Comparison of ENCODE assay signal across 27 mouse cellular contexts in the genomic region with DNA sequence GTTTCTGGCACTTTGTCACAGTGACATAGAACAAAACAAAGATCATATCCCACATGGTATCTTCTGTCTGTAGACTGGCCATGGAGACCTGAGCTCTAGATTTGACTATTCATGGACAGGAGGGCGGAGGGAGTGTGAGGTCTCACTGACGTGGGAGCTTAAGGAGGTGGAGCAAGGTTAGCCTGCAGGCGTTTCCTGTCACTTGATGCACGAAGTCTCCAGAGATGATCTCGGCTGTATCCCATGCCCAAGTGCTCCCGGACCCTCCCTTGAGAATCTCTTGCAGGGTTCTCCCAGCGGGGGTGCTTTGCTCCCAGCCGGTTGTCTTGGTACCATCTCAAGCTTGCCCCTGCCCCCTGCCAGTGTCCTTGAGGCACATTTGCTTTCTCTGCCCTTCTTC.
A peak's percentile ranks its signal among the peaks of the same experiment; 100 is the strongest.
DNase-seq lines count a peak whose midpoint lies in the region; ATAC-seq and TF ChIP-seq lines count a peak whose summit lies in the region.
"Had no signal": no experiment of that assay in that cellular context is flagged by ENCODE, and none has a peak within 500 bp of the region (broad histone marks: within the 10 kb centered on the region; RNA-seq: fewer than 3 reads in every experiment).

No protein-coding gene starts in this region.

- H3K27ac ChIP-seq in kidney, embryonic 14.5 days (ENCODE audit: low read depth, low read length) = no peak overlapping the region
- H3K27ac ChIP-seq in midbrain, embryonic 11.5 days (ENCODE audit: low read depth, low read length) = no peak overlapping the region
- H3K27ac ChIP-seq in midbrain, postnatal 0 days (ENCODE audit: low read depth, low read length) = no peak overlapping the region
- H3K27ac ChIP-seq: embryonic facial prominence, embryonic 15.5 days; forebrain, embryonic 13.5 days; layer of hippocampus, adult 2 months; left cerebral cortex, adult 2 months; limb, embryonic 12.5 days; liver, embryonic 15.5 days; lung, embryonic 15.5 days had no signal

- 17% methylated on average over 8 of the region's 8 CpGs for WGBS in kidney, embryonic 14.5 days
- WGBS in midbrain, embryonic 11.5 days = 31% methylated on average over 8 of the region's 8 CpGs
- WGBS in midbrain, postnatal 0 days = 32% methylated on average over 8 of the region's 8 CpGs

- peak; percentile 19 for DNase-seq in embryo, embryonic 10.5 days (ENCODE audit: low spot score)
- DNase-seq in embryo, embryonic 10 days (ENCODE audit: low spot score) = no peak
- no peak for DNase-seq in kidney, adult 18-20 months
- DNase-seq in midbrain, embryonic 11.5 days (ENCODE audit: low spot score, missing footprints) = peak; percentile 76
- no peak for DNase-seq in midbrain, postnatal 0 days (ENCODE audit: low spot score)
- DNase-seq: adrenal gland, adult 8-10 months; cerebellum, adult 2 months; cerebellum, postnatal 14 days; gastrocnemius, postnatal 14 days; kidney, postnatal 36 days; right cerebral cortex, postnatal 25 days; thymus, postnatal 14 days had no signal

- no peak overlapping the region for H3K4me2 ChIP-seq in kidney, embryonic 14.5 days (replicated peaks; ENCODE audit: low read depth, low read length)
- no peak overlapping the region for H3K4me2 ChIP-seq in midbrain, embryonic 11.5 days
- no peak overlapping the region for H3K4me2 ChIP-seq in midbrain, postnatal 0 days (ENCODE audit: low read depth, low read length, poor library complexity, severe bottlenecking)
- H3K4me2 ChIP-seq: embryonic facial prominence, embryonic 15.5 days; forebrain, embryonic 13.5 days; limb, embryonic 12.5 days; liver, embryonic 15.5 days; lung, embryonic 15.5 days; midbrain, embryonic 13.5 days had no signal

- no peaks in the 10 kb centered on the region for H3K9me3 ChIP-seq in kidney, embryonic 14.5 days (ENCODE audit: control insufficient read depth, low read length)
- H3K9me3 ChIP-seq in midbrain, embryonic 11.5 days (ENCODE audit: control insufficient read depth, low read length) = no peaks in the 10 kb centered on the region
- H3K9me3 ChIP-seq in midbrain, postnatal 0 days (ENCODE audit: low read length) = no peaks in the 10 kb centered on the region
- H3K9me3 ChIP-seq: embryonic facial prominence, embryonic 15.5 days; forebrain, embryonic 13.5 days; limb, embryonic 12.5 days; liver, embryonic 15.5 days; lung, embryonic 15.5 days; megakaryocyte, embryonic 14.5 days; midbrain, embryonic 13.5 days had no signal

- H3K36me3 ChIP-seq in kidney, embryonic 14.5 days (ENCODE audit: control insufficient read depth, insufficient read depth, low read length) = no peaks in the 10 kb centered on the region
- H3K36me3 ChIP-seq in midbrain, embryonic 11.5 days (ENCODE audit: control insufficient read depth, insufficient read depth, low read length) = no peaks in the 10 kb centered on the region
- H3K36me3 ChIP-seq in midbrain, postnatal 0 days (ENCODE audit: insufficient read depth, low read length) = no peaks in the 10 kb centered on the region
- H3K36me3 ChIP-seq: embryonic facial prominence, embryonic 15.5 days; limb, embryonic 12.5 days; liver, embryonic 15.5 days; lung, embryonic 15.5 days; midbrain, embryonic 13.5 days had no signal

- no peak overlapping the region for H3K9ac ChIP-seq in kidney, embryonic 14.5 days (ENCODE audit: low read depth, low read length)
- no peak overlapping the region for H3K9ac ChIP-seq in midbrain, embryonic 11.5 days (ENCODE audit: low read length)
- no peak overlapping the region for H3K9ac ChIP-seq in midbrain, postnatal 0 days (replicated peaks; ENCODE audit: low read length, poor library complexity, severe bottlenecking)
- H3K9ac ChIP-seq: embryonic facial prominence, embryonic 15.5 days; forebrain, embryonic 13.5 days; limb, embryonic 12.5 days; liver, embryonic 15.5 days; lung, embryonic 15.5 days; midbrain, embryonic 13.5 days had no signal

- H3K4me1 ChIP-seq in kidney, embryonic 14.5 days (ENCODE audit: control insufficient read depth, insufficient read depth, low read length) = peaks cover 7% of the 10 kb centered on the region; the same call in 1 of the 2 replicates
- no peaks in the 10 kb centered on the region for H3K4me1 ChIP-seq in midbrain, embryonic 11.5 days (ENCODE audit: control insufficient read depth, insufficient read depth, low read length)
- 0 out of 2 replicates have a peak, but pooled peaks cover 2% of the 10 kb centered on the region for H3K4me1 ChIP-seq in midbrain, postnatal 0 days (ENCODE audit: insufficient read depth, low read length)
- H3K4me1 ChIP-seq: liver, embryonic 15.5 days; lung, embryonic 15.5 days; megakaryocyte, embryonic 14.5 days had no signal

- ATAC-seq in kidney, embryonic 14.5 days (ENCODE audit: low FRiP score, low TSS enrichment) = peak; percentile 43; the same call in 1 of the 2 replicates
- ATAC-seq in midbrain, embryonic 11.5 days (ENCODE audit: low FRiP score) = no peak
- ATAC-seq in midbrain, postnatal 0 days (ENCODE audit: low FRiP score) = no peak
- no peak for ATAC-seq in megakaryocyte, adult 5-6 weeks (ENCODE audit: poor library complexity, severe bottlenecking)
- ATAC-seq: activated CD4-positive, CD25-positive, alpha-beta regulatory T cell, adult 4 months; forebrain, embryonic 13.5 days; hindbrain, embryonic 16.5 days; intestine, embryonic 16.5 days; midbrain, embryonic 13.5 days; Patski had no signal

- no peak overlapping the region for H3K4me3 ChIP-seq in kidney, embryonic 14.5 days (ENCODE audit: low read length)
- no peak overlapping the region for H3K4me3 ChIP-seq in midbrain, embryonic 11.5 days (ENCODE audit: low read depth, low read length)
- no peak overlapping the region for H3K4me3 ChIP-seq in midbrain, postnatal 0 days (ENCODE audit: low read depth, low read length)
- H3K4me3 ChIP-seq: embryonic facial prominence, embryonic 15.5 days; forebrain, embryonic 13.5 days; layer of hippocampus, adult 2 months; left cerebral cortex, adult 2 months; limb, embryonic 12.5 days; liver, embryonic 15.5 days; lung, embryonic 15.5 days; megakaryocyte, embryonic 14.5 days; midbrain, embryonic 13.5 days had no signal

- 0 out of 2 replicates have a peak, but pooled peaks cover 3% of the 10 kb centered on the region for H3K27me3 ChIP-seq in kidney, embryonic 14.5 days (ENCODE audit: control insufficient read depth, insufficient read depth, low read length)
- H3K27me3 ChIP-seq in midbrain, embryonic 11.5 days (ENCODE audit: control insufficient read depth, insufficient read depth, low read length) = no peaks in the 10 kb centered on the region
- H3K27me3 ChIP-seq in midbrain, postnatal 0 days (ENCODE audit: insufficient read depth, low read length) = 0 out of 2 replicates have a peak, but pooled peaks cover 3% of the 10 kb centered on the region
- H3K27me3 ChIP-seq: forebrain, embryonic 13.5 days; liver, embryonic 15.5 days; lung, embryonic 15.5 days; megakaryocyte, embryonic 14.5 days; midbrain, embryonic 13.5 days had no signal

- TF ChIP-seq CTCF in midbrain, postnatal 0 days (IDR thresholded peaks at IDR 0.05) = no peak

Comparison
In these comparisons a context has a peak if more than half of its experiments do, and no peak if none do; other contexts are left out.
1. DNase-seq: peak in embryo, embryonic 10.5 days (single experiment) and midbrain, embryonic 11.5 days (single experiment); none in embryo, embryonic 10 days (single experiment), kidney, adult 18-20 months (single experiment) and midbrain, postnatal 0 days (single experiment).